Mouse (Mus musculus) adrenal gland (tissue): ENCODE results near the gene Gm17535.
"Not testable (repeated sequence)": the region's sequence is repeated elsewhere in the genome, so short reads cannot be mapped to it uniquely, and the experiment has no call there.

ENCODE experiments used
- intact Hi-C: fragments of 180-260 bp; cut with DNase I; formaldehyde crosslinking; loops from one replicate; pipeline ENCODE4 v1.15.1; 2025
- long read RNA-seq, 2 experiments: library from polyadenylated mRNA; unstranded; transcript quantifications; one replicate each; pipeline ENCODE4 v2.0.0; 2020; ENCODE audit warnings: borderline replicate concordance in 1 of 2; ENCODE audit not compliant: insufficient replicate concordance in 1 of 2

The Gm17535 gene
- long read RNA-seq, experiment 1, result 0 reads
- long read RNA-seq, experiment 2, partial matches to known transcripts, result 0 of 1 reads
- long read RNA-seq, experiment 2, other reads (novel, unspliced or antisense), result 1 of 1 reads

- intact Hi-C loops, result not testable (repeated sequence)
These were observed at the start of gene Gm17535 for GRCm38 (mm10) chr9:3034299-3034698. Gene Gm17535 (plus strand): TSS chr9:3034599.

DNA sequence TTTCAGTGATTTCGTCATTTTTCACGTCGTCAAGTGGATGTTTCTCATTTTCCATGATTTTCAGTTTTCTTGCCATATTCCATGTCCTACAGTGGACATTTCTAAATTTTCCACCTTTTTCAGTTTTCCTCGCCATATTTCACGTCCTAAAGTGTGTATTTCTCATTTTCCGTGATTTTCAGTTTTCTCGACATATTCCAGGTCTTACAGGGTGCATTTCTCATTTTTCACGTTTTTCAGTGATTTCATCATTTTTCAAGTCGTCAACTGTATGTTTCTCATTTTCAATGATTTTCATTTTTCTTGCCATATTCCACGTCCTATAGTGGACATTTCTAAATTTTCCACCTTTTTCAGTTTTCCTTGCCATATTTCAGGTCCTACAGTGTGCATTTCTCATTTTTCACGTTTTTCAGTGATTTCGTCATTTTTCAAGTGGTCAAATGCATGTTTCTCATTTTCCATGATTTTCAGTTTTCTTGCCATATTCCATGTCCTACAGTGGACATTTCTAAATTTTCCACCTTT, 33.9 kb upstream of the Gm17535 start, which contains the start of gene Gm10722:
TSS of gene Gm10722 (plus strand) at position 478 of the 528 bp plus-strand sequence.
- intact Hi-C loops, result not testable (repeated sequence)

DNA sequence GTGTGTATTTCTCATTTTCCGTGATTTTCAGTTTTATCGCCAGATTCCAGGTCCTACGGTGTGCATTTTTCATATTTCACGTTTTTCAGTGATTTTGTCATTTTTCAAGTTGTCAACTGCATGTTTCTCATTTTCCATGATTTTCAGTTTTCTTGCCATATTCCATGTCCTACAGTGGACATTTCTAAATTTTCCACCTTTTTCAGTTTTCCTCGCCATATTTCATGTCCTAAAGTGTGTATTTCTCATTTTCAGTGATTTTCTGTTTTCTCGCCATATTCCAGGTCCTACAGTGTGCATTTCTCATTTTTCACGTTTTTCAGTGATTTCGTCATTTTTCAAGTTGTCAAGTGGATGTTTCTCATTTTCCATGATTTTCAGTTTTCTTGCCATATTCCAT, 33.4 kb upstream of the Gm17535 start:
- intact Hi-C loops, result not testable (repeated sequence)

DNA sequence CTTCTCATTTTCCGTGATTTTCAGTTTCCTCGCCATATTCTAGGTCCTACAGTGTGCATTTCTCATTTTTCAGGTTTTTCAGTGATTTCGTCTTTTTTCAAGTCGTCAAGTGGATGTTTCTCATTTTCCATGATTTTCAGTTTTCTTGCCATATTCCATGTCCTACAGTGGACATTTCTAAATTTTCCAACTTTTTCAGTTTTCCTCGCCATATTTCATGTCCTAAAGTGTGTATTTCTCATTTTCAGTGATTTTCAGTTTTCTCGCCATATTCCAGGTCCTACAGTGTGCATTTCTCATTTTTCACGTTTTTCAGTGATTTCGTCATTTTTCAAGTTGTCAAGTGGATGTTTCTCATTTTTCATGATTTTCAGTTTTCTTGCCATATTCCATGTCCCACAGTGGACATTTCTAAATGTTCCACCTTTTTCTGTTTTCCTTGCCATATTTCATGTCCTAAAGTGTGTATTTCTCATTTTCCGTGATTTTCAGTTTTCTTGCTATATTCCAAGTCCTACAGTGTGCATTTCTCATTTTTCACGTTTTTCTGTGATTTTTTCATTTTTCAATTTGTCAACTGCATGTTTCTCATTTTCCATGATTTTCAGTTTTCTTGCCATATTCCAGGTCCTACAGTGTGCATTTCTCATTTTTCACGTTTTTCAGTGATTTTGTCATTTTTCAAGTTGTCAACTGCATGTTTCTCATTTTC, 32.3 kb upstream of the Gm17535 start:
- intact Hi-C loops, result not testable (repeated sequence)

DNA sequence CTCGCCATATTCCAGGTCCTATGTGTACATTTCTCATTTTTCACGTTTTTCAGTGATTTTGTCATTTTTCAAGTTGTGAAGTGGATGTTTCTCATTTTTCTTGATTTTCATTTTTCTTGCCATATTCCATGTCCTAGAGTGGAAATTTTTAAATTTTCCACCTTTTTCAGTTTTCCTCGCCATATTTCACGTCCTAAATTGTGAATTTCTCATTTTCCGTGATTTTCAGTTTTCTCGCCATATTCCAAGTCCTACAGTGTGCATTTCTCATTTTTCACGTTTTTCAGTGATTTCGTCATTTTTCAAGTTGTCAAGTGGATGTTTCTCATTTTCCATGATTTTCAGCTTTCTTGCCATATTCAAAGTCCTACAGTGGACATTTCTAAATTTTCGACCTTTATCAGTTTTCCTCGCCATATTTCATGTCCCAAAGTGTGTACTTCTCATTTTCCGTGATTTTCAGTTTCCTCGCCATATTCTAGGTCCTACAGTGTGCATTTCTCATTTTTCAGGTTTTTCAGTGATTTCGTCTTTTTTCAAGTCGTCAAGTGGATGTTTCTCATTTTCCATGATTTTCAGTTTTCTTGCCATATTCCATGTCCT, 31.5 kb upstream of the Gm17535 start, which contains the start of gene Gm11168:
TSS of gene Gm11168 (plus strand) at position 553 of the 603 bp plus-strand sequence.
- intact Hi-C loops, result not testable (repeated sequence)

- intact Hi-C loops, result not testable (repeated sequence)
These were observed 28.2 kb upstream of the Gm17535 start for GRCm38 (mm10) chr9:3006179-3006578.

DNA sequence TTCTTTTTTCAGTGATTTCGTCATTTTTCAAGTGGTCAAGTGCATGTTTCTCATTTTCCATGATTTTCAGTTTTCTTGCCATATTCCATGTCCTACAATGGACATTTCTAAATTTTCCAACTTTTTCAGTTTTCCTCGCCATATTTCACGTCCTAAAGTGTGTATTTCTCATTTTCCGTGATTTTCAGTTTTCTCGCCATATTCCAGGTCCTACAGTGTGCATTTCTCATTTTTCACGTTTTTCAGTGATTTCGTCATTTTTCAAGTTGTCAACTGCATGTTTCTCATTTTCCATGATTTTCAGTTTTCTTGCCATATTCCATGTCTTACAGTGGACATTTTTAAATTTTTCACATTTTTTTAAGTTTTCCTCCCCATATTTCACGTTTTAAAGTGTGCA, 27.8 kb upstream of the Gm17535 start:
- intact Hi-C loops, result not testable (repeated sequence)

- intact Hi-C loops, result not testable (repeated sequence)
These were observed 27.1 kb upstream of the Gm17535 start for GRCm38 (mm10) chr9:3007272-3007671.

DNA sequence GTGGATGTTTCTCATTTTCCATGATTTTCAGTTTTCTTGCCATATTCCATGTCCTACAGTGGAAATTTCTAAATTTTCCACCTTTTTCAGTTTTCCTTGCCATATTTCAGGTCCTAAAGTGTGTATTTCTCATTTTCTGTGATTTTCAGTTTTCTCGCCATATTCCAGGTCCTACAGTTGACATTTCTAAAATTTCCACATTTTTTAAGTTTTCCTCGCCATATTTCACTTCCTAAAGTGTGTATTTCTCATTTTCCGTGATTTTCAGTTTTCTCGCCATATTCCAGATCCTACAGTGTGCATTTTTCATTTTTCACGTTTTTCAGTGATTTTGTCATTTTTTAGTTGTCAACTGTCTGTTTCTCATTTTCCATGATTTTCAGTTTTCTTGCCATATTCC, 25.1 kb upstream of the Gm17535 start:
- intact Hi-C loops, result not testable (repeated sequence)

DNA sequence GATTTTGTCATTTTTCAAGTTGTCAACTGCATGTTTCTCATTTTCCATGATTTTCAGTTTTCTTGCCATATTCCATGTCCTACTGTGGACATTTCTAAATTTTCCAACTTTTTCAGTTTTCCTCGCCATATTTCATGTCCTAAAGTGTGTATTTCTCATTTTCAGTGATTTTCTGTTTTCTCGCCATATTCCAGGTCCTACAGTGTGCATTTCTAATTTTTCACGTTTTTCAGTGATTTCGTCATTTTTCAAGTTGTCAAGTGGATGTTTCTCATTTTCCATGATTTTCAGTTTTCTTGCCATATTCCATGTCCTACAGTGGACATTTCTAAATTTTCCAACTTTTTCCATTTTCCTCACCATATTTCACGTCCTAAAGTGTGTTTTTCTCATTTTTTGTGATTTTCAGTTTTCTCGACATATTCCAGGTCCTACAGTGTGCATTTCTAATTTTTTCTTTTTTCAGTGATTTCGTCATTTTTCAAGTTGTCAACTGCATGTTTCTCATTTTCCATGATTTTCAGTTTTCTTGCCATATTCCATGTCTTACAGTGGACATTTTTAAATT, 22.3 kb upstream of the Gm17535 start:
- intact Hi-C loops, result not testable (repeated sequence)

GRCm38 (mm10) chr9:3012733-3013279, 21.6 kb upstream of the Gm17535 start, which contains the start of gene Gm10721:
Gene Gm10721 (plus strand): TSS chr9:3013140.
- intact Hi-C loops, result not testable (repeated sequence)

- intact Hi-C loops, result not testable (repeated sequence)
These were observed 19.0 kb upstream of the Gm17535 start, which contains the start of gene Gm10720 for GRCm38 (mm10) chr9:3015354-3015753. Gene Gm10720 (plus strand): TSS chr9:3015654.

DNA sequence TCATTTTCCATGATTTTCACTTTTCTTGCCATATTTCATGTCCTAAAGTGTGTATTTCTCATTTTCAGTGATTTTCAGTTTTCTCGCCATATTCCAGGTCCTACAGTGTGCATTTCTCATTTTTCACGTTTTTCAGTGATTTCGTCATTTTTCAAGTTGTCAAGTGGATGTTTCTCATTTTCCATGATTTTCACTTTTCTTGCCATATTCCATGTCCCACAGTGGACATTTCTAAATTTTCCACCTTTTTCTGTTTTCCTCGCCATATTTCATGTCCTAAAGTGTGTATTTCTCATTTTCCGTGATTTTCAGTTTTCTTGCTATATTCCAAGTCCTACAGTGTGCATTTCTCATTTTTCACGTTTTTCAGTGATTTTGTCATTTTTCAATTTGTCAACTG, 18.5 kb upstream of the Gm17535 start:
- intact Hi-C loops, result not testable (repeated sequence)

DNA sequence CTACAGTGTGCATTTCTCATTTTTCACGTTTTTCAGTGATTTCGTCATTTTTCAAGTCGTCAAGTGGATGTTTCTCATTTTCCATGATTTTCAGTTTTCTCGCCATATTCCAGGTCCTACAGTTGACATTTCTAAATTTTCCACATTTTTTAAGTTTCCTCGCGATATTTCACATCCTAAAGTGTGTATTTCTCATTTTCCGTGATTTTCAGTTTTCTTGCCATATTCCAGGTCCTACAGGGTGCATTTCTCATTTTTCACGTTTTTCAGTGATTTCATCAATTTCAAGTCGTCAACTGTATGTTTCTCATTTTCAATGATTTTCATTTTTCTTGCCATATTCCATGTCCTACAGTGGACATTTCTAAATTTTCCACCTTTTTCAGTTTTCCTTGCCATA, 17.3 kb upstream of the Gm17535 start, which contains the start of gene Gm10719:
TSS of gene Gm10719 (plus strand) at position 301 of the 400 bp plus-strand sequence.
- intact Hi-C loops, result not testable (repeated sequence)

DNA sequence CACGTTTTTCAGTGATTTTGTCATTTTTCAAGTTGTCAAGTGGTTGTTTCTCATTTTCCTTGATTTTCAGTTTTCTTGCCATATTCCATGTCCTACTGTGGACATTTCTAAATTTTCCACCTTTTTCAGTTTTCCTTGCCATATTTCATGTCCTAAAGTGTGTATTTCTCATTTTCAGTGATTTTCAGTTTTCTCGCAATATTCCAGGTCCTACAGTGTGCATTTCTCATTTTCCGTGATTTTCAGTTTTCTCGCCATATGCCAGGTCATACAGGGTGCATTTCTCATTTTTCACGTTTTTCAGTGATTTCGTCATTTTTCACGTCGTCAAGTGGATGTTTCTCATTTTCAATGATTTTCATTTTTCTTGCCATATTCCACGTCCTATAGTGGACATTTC, 15.5 kb upstream of the Gm17535 start:
- intact Hi-C loops, result not testable (repeated sequence)

DNA sequence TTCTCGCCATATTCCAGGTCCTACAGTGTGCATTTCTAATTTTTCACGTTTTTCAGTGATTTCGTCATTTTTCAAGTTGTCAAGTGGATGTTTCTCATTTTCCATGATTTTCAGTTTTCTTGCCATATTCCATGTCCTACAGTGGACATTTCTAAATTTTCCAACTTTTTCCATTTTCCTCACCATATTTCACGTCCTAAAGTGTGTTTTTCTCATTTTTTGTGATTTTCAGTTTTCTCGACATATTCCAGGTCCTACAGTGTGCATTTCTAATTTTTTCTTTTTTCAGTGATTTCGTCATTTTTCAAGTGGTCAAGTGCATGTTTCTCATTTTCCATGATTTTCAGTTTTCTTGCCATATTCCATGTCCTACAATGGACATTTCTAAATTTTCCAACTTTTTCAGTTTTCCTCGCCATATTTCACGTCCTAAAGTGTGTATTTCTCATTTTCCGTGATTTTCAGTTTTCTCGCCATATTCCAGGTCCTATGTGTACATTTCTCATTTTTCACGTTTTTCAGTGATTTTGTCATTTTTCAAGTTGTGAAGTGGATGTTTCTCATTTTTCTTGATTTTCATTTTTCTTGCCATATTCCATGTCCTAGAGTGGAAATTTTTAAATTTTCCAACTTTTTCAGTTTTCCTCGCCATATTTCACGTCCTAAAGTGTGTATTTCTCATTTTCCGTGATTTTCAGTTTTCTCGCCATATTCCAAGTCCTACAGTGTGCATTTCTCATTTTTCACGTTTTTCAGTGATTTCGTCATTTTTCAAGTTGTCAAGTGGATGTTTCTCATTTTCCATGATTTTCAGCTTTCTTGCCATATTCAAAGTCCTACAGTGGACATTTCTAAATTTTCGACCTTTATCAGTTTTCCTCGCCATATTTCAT, 14.3 kb upstream of the Gm17535 start:
- intact Hi-C loops, result not testable (repeated sequence)

DNA sequence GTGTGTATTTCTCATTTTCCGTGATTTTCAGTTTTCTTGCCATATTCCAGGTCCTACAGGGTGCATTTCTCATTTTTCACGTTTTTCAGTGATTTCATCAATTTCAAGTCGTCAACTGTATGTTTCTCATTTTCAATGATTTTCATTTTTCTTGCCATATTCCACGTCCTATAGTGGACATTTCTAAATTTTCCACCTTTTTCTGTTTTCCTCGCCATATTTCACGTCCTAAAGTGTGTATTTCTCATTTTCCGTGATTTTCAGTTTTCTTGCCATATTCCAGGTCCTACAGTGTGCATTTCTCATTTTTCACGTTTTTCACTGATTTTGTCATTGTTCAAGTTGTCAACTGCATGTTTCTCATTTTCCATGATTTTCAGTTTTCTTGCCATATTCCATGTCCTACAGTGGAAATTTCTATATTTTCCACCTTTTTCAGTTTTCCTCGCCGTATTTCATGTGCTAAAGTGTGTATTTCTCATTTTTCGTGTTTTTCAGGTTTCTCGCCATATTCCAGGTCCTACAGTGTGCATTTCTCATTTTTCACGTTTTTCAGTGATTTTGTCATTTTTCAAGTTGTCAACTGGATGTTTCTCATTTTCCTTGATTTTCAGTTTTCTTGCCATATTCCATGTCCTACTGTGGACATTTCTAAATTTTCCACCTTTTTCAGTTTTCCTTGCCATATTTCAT, 11.9 kb upstream of the Gm17535 start:
- intact Hi-C loops, result not testable (repeated sequence)

- intact Hi-C loops, result not testable (repeated sequence)
These were observed 11.0 kb upstream of the Gm17535 start, which contains the start of gene Gm10718 for GRCm38 (mm10) chr9:3023312-3023984. Gene Gm10718 (plus strand): TSS chr9:3023547.
